Mouse (Mus musculus) macrophage (primary cell): ENCODE results near the gene Ddx54. TPM values are rescaled to one million over a fixed set of nuclear protein-coding genes. Genes with fewer than 3 reads are reported as not detected.

Experiments
- H3K27ac ChIP-seq: fragments of 350-480 bp; formaldehyde crosslinking; 2 replicates; pipeline ENCODE4 v1.9.0; 2021
- H3K36me3 ChIP-seq: fragments of 350-480 bp; formaldehyde crosslinking; 2 replicates; pipeline ENCODE4 v1.9.0; 2021; ENCODE audit errors: inconsistent target
- H3K4me3 ChIP-seq: fragments of 350-480 bp; formaldehyde crosslinking; 2 replicates; pipeline ENCODE4 v1.9.0; 2021; ENCODE audit errors: inconsistent target
- H3K79me2 ChIP-seq: fragments of 350-480 bp; formaldehyde crosslinking; 2 replicates; pipeline ENCODE4 v1.9.0; 2021; ENCODE audit errors: inconsistent target
- WGBS: methylation state at CpG from one replicate; pipeline ENCODE4 v1.1.7; 2026; ENCODE audit warnings: inconsistent platforms; ENCODE audit not compliant: missing documents; 5-methylcytosine and 5-hydroxymethylcytosine counted together
- polyA plus RNA-seq: library from polyadenylated mRNA; stranded (reverse); fragments of 250-400 nt; gene quantifications from 3 replicates; pipeline ENCODE4 v1.2.4, GENCODE M21; 2018; ENCODE audit warnings: inconsistent platforms

Gene Ddx54
- polyA plus RNA-seq, 1 experiment from 2014 or later, result 21.7 TPM

DNA sequence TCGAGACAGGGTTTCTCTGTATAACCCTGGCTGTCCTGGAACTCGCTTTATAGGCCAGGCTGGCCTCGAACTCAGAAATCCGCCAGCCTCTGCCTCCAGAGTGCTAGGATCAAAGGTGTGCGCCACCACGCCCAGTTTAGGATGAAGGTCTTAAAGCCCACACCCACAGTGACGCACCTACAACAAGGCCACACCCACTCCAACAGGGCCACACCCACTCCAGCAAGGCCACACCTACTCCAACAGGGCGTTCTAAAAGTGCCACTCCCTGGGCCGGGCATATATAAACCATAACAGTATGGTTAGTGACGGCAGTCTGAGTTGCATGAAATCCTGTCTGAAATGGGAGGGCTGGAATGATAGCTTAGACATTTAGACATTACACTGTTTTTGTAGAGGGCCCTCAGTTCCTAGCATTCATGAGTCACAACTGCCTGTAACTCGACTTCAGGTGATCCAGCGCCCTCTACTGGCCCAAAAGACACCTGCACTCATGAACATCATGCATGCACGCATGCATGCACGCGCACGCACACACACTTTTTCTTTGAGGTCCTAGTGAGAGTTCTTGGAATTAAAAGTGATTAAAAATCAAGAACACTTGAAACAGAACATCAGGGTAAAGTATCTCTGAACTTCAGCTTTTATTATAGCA, 22.1 kb upstream of the Ddx54 start:
- Histone ChIP-seq H3K27ac (no peak overlapping the region), H3K4me3 (no peak overlapping the region), H3K36me3 (no peaks in the 10 kb centered on the region), H3K79me2 (peaks cover 17% of the 10 kb centered on the region; the same call in 1 of the 2 replicates)
- 84% methylated on average over 16 of the region's 16 CpGs for WGBS

- WGBS, result 79% methylated on average over 6 of the region's 7 CpGs
- Histone ChIP-seq H3K27ac (no peak overlapping the region), H3K79me2 (peaks cover 11% of the 10 kb centered on the region; the same call in 1 of the 2 replicates), H3K4me3 (no peak overlapping the region), H3K36me3 (no peaks in the 10 kb centered on the region)
These were observed 20.4 kb upstream of the Ddx54 start for GRCm38 (mm10) chr5:120592141-120592540.

DNA sequence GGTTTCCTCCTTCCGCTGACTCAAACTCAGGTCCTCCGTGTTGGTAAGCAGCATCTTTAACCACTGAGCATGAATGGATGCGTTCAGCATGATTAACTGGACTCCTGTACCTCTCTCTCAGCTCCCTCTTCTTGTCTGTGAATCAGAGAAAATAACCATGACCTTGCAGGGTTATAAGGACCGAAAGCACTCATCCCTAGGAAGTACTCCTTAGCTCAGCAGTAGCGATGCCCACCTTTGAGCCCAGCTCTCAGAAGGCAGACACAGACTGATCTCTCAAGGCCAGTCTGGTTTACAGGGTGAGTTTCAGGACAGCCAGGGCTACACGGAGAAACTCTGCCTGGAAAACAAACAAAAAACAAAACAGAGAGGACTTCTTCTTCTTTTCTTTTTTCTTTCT, 18.1 kb upstream of the Ddx54 start:
- no peak overlapping the region for H3K27ac ChIP-seq
- H3K79me2 ChIP-seq, result no peaks in the 10 kb centered on the region
- no peak overlapping the region for H3K4me3 ChIP-seq
- WGBS, result 95% methylated on average over 5 of the region's 6 CpGs
- H3K36me3 ChIP-seq, result no peaks in the 10 kb centered on the region

DNA sequence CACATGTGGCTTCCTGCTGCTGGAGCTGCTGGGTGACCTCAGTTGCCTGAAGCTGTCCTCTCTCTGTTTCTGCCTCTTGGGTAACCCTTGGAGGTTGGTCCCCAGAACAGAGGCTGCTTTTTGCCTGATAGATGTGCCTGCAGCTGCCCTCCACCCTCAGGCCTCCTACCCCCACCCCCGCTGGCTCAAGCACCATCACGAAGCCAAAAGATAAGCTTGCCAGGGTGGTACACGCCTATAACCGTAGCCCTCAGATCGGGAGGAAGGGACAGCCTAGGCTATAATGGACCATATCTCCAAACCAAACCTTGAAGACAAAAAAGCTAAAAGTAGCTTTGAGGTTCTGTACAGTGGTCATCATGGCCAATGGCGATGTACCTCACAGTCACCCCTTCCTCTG, 12.9 kb upstream of the Ddx54 start:
- WGBS, result 88% methylated on average over 6 of the region's 6 CpGs
- Histone ChIP-seq H3K36me3 (no peaks in the 10 kb centered on the region), H3K4me3 (no peak overlapping the region), H3K79me2 (no peaks in the 10 kb centered on the region), H3K27ac (no peak overlapping the region)

DNA sequence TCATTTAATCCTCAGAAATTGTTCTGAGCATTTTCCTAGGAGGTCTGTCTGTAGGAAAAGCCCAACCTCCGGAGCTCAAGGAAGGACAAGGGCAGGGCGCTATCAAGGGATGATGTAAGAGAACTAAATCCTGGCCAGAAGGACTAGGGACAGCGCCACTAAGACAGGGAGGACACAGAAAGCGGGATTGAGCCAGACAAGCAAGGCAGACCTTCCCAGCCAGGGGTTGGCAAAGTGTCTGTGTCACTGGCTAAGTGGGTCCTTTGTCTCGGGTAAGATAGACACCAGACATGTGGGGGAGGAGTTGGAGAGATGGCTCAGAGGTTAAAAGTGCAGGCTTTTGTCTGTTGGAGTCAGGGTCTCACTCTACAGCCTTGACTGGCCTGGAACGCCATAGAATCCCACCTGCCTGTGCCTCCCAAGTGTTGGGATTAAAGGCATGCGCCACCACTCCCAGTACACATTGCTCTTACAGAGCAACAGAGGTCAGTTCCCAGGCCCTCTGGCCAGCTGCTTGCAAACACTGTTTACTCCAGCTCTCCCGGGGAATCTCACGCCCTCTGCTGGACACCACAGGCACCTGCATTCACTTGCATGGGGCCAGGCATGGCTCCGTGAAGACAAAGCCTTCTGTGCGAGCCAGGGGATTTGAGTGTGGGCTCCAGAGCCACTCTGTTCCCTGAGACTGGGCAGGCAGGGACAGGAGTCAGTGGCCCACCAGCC, 11.4 kb upstream of the Ddx54 start:
- no peaks in the 10 kb centered on the region for H3K36me3 ChIP-seq
- WGBS, result 82% methylated on average over 11 of the region's 11 CpGs
- H3K79me2 ChIP-seq, result no peaks in the 10 kb centered on the region
- no peak overlapping the region for H3K4me3 ChIP-seq
- no peak overlapping the region for H3K27ac ChIP-seq

DNA sequence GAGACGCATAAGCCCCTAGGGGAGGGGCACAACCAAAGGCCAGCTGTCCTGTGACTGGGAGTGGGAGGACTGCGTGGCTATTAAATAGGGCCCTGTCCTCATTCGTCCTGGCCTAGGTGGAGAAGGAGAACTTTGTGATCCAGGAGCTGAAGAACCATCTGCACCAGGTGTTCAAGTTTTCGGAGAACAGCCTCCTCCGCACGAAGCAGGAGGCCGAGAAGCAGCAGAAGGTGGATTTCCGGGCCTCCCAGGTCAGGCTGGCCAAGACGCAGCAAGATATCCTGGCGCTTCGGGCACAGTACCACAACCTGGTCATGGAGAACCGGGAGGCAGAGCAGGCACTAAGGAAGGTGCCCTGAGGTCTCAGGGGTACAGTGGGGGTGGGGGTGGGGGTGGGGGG, 10.3 kb upstream of the Ddx54 start:
- Histone ChIP-seq H3K27ac (no peak overlapping the region), H3K36me3 (no peaks in the 10 kb centered on the region), H3K79me2 (no peaks in the 10 kb centered on the region), H3K4me3 (no peak overlapping the region)
- 97% methylated on average over 11 of the region's 12 CpGs for WGBS

- H3K36me3 ChIP-seq, result no peaks in the 10 kb centered on the region
- H3K27ac ChIP-seq, result no peak overlapping the region
- no peak overlapping the region for H3K4me3 ChIP-seq
- WGBS, result 93% methylated on average over 6 of the region's 7 CpGs
- no peaks in the 10 kb centered on the region for H3K79me2 ChIP-seq
These were observed 9.0 kb upstream of the Ddx54 start for GRCm38 (mm10) chr5:120603515-120603914.

DNA sequence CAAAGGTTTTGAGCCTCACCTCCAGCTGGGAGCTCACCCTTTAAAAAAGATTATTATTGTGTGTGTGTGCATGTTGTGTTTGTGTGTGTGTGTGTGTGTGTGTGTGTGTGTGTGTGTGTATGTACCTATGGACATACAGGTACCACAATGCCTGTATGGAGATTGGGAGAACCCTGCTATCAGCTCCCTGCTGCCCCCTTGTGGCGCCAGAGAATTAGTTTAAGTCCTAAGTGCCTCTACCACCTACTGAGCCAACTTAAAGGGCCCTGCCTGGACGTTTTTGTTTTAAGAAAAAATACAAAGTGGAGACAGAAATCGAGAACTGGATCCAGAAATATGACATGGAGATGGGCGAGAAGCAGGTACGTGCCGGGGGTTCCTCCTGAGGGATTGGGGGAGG, 7.7 kb upstream of the Ddx54 start:
- Histone ChIP-seq H3K79me2 (no peaks in the 10 kb centered on the region), H3K4me3 (peak overlapping the region; percentile 18; the same call in 1 of the 2 replicates), H3K36me3 (no peaks in the 10 kb centered on the region), H3K27ac (no peak overlapping the region)
- WGBS, result 3% methylated on average over 6 of the region's 6 CpGs

- WGBS, result 12% methylated on average over 10 of the region's 10 CpGs
- no peak overlapping the region for H3K27ac ChIP-seq
- no peaks in the 10 kb centered on the region for H3K36me3 ChIP-seq
- H3K79me2 ChIP-seq, result no peaks in the 10 kb centered on the region
- peak overlapping the region; percentile 18; the same call in 1 of the 2 replicates for H3K4me3 ChIP-seq
These were observed 7.3 kb upstream of the Ddx54 start for GRCm38 (mm10) chr5:120605241-120605661.

DNA sequence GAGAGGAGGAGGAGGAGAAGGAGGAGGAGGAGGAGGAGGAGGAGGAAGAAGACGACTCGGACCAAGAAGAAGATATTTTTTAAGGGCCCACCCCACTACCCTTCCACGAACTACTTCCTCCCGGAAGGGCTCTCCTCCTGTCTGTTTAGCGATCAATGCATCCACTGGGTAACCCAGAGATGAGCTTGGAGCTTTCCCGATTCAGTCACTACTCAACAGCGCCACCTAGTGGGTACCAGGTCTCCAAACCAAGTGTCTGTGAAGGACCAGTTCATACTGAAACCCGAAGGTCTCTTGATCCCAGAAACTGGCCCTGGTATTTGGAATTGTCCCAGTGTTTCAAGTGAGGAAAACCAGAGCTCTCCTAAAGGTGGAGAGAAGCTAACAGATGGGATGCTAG, 6.9 kb upstream of the Ddx54 start:
- Histone ChIP-seq H3K27ac (no peak overlapping the region), H3K36me3 (no peaks in the 10 kb centered on the region), H3K79me2 (no peaks in the 10 kb centered on the region), H3K4me3 (peak overlapping the region; percentile 18; the same call in 1 of the 2 replicates)
- WGBS, result 2% methylated on average over 6 of the region's 8 CpGs

DNA sequence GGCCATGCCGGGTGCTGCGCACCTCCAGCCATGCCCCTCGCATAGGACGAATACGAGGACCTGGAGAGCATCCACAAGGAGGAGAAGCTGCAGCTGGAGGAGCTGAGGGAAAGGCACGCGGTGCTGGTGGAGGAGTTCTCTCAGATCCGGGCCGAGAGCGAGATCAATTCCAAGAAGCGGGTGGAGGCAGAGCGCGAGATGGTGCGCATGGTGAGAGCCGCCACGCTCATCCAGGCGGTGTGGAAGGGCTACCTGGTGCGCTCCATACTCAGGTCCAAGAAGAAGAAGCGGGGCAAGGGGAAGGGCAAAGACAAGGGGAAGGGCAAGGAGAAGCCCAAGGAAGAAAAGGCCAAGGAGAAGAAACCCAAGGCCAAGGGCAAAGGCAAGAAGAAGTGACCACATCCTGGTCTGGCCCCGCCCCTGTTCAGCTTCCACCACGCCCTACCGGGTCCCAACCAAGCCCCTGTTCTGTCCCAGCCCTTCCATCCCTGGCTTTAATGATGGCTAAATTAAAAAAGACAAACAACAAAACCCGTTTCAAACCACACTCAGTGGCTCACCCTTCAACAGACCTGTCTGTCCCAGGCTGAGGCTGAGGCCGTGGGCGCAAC, 5.8 kb upstream of the Ddx54 start:
- H3K27ac ChIP-seq, result no peak overlapping the region
- 87% methylated on average over 25 of the region's 25 CpGs for WGBS
- H3K36me3 ChIP-seq, result no peaks in the 10 kb centered on the region
- H3K79me2 ChIP-seq, result peaks cover 8% of the 10 kb centered on the region; the same call in 1 of the 2 replicates
- no peak overlapping the region for H3K4me3 ChIP-seq

GRCm38 (mm10) chr5:120607335-120607734, 5.2 kb upstream of the Ddx54 start:
- no peaks in the 10 kb centered on the region for H3K36me3 ChIP-seq
- H3K4me3 ChIP-seq, result no peak overlapping the region

DNA sequence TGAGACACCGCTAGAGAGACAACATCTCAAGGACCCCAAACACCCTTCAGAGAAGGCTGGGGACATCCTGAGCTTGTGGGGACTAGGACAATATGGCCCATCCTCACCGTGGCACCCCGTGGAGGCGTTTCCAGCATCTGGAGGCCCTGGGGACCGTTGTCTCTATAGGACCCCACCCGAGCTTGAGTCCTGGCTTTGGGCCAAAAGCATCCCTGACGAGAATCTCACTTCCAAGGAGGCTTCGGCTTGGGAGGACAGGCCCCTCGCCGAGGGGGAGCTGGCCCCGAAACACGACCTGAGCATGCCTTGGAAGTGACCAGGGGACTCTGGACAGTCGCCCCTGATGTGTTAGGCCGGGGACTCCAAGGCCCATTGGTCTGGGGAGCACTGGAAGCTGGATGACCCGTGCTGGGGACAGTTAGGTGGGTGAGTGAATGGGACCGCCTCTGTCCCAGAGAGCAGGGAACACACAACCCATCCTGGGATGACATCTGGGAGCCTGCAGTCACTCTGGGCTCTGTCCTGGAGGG, 3.2 kb upstream of the Ddx54 start:
- WGBS, result 93% methylated on average over 16 of the region's 16 CpGs
- H3K27ac ChIP-seq, result no peak overlapping the region
- H3K4me3 ChIP-seq, result no peak overlapping the region
- no peaks in the 10 kb centered on the region for H3K36me3 ChIP-seq
- peaks cover 19% of the 10 kb centered on the region for H3K79me2 ChIP-seq

More at GRCm38 (mm10) chr5:120607335-120607734, 5.2 kb upstream of the Ddx54 start:
- 100% methylated on average over 3 of the region's 3 CpGs for whole genome bisulfite sequencing
- H3K27ac ChIP-seq, result no peak overlapping the region
- peaks cover 9% of the 10 kb centered on the region; the same call in 1 of the 2 replicates for H3K79me2 ChIP-seq

DNA sequence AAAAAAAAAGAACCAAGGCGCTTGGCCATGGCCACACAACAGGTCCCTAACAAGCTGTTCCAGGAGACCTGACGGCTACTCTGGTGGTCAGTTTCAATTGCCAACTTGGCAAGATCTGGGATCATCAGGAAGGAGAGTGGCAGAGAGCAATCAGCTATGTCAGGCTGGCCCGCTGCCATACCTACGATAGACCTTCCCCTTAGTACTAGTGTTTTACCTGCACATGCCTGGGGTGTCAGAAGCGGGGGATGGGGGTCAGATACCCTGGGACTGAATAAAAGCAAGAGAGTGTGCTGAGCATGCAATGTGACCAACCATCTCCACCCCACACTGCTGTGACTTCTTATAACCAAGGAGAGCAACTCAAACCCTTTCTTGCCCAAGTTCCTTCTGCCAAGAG, 1.6 kb upstream of the Ddx54 start:
- Histone ChIP-seq H3K79me2 (peaks cover 35% of the 10 kb centered on the region), H3K27ac (no peak overlapping the region), H3K4me3 (no peak overlapping the region), H3K36me3 (no peaks in the 10 kb centered on the region)
- WGBS, result 83% methylated on average over 3 of the region's 5 CpGs

- Histone ChIP-seq H3K36me3 (no peaks in the 10 kb centered on the region), H3K27ac (no peak overlapping the region), H3K4me3 (peak overlapping the region; percentile 88), H3K79me2 (peaks cover 40% of the 10 kb centered on the region)
- WGBS, result 84% methylated on average over 8 of the region's 8 CpGs
These were observed 1.1 kb upstream of the Ddx54 start for GRCm38 (mm10) chr5:120611416-120611815.
